Mouse (Mus musculus) liver, adult 10 weeks (tissue): ENCODE results near the gene Pawr. TPM values are rescaled to one million over a fixed set of nuclear protein-coding genes. Genes with fewer than 3 reads are reported as not detected.

Experiments used
- polyA plus RNA-seq: library from polyadenylated mRNA; stranded (reverse); fragments of 350-450 nt; fragmentation: Illumina TruSeq; extraction: RNeasy Lipid Tissue Mini Kit (QIAGEN cat#74804); gene quantifications from one replicate; pipeline ENCODE4 v1.2.3, GENCODE M21; 2014; ENCODE audit warnings: low read depth, low replicate concordance

Gene Pawr
- polyA plus RNA-seq = 10.2 TPM

DNA sequence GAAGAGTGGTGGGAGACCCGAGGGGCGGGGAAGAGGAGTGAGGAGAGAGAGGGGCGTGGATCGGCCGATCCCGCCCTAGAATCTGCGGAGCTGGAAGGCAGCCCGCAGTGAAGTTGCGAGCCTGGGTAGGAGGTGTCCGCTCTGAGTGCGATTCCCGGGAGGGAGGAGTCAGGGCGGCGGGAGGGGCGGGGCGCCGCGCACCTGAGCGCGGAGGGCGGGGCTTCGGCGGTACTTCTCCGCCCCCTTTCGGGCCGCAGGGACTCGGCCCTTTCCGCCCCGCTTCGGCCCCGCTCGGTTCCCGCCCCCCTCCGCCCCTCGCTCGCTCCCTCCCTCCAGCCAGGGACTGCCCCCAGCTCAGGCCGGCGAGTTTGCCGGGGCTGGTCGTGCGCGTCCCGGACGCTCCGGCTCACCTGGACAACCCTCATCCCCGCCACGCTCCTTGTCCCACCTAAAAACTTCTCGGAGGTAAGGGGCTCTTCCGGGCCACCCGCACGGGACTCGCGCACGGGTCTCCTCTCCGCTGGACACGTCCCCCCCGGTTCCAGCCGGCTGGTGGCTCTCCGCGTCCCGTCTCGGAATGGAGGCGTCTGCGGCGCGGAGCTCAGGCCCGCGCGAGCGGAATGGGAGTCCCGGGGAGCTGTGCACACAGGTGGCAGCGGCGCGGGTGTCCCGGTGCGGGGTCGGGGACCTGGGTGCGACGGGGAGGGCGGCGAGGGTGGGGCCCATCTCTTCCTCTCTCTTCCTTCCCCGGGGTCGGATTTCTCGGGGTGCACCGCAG lies at the start of gene Pawr:
Gene Pawr, plus strand, starts transcription at position 338 of the 778 bp plus-strand sequence.

Other genes starting within 250 kb of the Pawr start
- gene Ppp1r12a, start 169.9 kb upstream of the Pawr start, polyA plus RNA-seq = 39.3 TPM